Mouse (Mus musculus): ENCODE measurements around the gene Pla2g3.

Gene Pla2g3

DNA sequence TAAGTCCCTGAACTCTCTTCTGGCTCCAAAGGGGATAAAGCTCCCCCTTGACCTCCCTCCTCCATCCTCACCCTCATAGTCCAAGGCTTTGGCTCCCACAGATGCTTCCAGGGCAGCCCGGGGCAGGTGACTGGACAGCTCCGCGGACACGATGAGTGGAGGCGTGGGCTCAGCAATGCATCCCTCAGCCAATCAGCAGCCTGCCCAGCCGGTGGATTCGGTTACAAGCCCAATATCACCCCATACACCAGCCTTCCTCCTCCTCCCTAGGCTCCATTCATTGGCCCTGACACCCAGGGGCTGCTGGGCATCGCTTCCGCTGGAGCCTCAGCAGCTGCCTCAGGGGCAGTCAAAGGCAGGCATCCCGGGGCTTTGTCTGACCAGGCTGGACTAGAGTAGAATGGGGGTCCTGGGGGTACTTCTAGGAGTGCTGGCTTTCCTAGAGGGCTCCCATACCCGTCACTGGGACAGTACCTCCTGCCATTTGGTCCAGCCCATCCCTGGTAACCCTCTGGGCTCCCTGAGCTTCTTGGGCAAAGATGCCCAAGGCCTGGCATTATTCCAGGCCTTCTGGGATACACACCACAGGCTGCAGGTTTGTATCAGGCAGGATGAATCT is at the start of gene Pla2g3:
Pla2g3 (plus strand) TSS at position 333 of the 619 bp plus-strand sequence.
- DNase-seq (ENCODE audit: low read depth in 2 of 2, low spot score in 2 of 2): no peak

DNA sequence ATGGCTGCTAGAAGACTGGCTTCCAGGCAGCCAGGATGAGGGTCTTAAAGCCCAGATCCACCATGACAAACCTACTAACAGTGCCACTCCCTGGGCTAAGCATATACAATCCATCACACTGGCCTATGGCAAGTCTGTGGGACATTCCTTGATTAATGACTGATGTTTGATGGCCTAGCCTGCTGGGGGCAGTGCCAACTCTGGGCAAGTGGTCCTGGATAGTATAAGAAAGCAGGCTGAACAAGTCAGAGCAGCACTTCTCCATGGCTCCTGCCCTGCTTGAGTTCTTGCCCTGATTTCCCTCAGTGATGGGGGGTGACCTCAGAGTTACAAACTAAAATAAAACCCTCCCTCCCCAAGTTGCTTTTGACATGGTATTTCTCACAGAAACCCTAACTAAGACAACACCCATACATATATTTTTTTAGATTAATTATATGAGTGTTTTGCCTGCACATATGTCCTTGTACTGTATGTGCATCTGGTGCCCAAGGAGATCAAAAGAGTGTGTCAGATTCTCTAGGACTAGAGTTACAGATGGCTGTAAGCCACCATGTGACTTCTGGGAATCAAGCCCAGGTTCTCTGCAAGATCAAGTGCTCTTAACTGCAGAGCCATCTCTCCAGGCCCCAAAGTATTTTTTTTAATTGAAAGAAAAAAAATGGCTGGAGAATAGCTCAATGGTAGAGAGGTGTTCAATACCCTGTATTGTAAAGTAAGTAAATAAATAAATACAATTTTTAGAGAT is 46.2 kb upstream of the Pla2g3 start:
- DNase-seq (ENCODE audit: low read depth in 2 of 2, low spot score in 2 of 2): no peak

DNA sequence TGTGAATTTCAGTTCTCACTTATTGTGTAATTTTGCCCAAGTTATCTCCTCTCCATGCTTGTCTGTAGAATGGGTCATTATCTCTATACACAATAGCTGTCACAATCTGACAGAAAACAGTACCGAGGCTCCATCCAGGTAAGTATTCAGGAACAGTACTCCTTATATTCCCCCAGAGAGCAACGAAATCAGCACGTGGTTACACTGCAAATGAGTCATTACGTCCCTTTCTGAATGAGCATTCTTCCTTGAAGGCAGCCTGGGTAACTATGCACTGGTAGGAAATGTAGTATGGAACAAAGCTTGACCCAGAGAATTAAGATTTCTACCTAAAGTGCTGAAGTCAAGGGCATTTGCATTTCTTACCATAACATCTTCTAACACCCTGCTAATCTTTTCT is 45.4 kb upstream of the Pla2g3 start:
- DNase-seq (ENCODE audit: low read depth in 2 of 2, low spot score in 2 of 2): no peak

DNA sequence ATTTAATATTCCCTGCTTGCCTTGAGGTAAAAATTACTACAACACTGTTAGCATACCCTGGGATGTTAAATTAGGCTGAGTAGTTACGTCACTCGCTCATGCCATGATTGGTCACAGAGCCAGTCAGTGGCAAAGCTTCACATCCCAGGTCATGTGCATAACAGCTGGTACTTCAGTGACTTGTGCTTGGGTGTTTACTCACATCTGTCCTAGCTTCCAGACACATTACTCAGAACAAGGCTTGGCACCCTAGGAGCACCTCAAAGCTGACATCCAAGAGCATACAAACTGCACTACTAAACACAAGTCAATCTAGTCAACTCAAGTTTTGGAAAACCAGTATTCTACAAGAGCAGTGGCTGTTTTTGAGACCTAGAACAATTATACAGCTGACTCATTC is 45.0 kb upstream of the Pla2g3 start:
- DNase-seq (ENCODE audit: low read depth in 2 of 2, low spot score in 2 of 2): no peak

DNA sequence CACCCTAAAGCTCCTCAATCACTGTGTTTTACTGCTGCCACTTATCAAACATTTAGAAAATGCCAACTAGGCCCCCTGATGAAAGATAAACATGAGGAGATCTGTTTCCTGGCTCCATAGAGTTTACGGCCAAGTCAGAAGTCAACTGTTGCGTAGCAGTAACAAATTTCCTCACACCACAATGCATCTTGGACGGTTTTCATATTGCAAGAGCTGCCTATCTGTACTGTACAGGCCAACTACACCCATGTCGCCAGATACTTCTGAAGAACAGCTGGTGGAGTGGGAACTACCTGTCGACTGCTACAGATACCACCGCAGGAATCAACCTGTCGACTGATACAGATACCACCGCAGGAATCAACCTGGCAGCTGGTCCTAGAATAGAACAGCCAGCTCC is 43.2 kb upstream of the Pla2g3 start:
- DNase-seq (ENCODE audit: low read depth in 2 of 2, low spot score in 2 of 2): no peak

DNA sequence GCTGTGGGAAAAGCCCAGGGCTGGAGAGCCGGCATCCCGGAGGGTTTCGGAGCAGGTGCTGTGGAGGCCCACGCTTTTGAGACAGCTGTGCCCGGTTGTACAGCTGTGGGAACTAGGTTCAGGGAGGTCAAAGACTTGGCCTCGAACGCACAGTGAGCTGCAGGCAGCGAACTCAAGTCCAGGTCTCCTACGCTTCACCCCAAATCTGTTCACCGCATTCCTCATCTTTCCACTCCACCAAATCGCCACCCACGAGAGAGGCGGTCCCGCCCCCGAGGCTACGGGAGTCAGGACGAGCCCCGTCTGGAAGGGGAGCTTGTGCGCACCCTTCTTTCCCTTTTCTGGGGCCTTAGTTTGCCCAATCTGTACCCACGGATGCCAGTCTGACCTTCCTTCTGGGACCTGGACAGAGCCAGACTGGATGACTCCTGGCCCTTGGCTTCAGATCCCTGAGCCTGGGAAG is 36.4 kb upstream of the Pla2g3 start:
- DNase-seq (ENCODE audit: low read depth in 2 of 2, low spot score in 2 of 2): no peak

DNA sequence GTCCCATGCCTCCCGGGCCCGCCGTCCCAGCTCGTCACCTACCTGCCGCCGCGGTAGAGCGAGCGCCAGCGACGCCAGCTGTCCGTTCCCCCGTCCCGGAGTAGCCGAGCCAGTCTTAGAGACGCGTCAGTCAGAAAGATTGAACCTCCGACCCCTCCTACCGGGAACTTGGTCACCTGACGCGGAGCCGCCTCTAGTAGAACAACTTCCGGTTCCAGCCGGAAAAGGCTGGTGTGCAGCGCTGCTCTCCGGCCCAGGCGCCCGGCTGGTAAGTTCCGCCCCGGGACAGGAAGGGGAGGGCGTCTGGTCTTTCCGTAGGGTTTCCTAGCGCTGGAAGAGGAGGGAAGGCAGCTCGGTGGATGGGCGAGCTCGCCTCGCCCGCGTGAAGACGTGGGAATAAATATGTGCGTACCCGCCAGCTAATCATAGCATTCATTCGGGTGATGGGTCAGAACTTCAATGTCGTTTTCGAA is 35.9 kb upstream of the Pla2g3 start, which contains the start of gene Rnf185:
Rnf185 (minus strand) TSS at position 197 of the 473 bp plus-strand sequence.
- peak; percentile 86 for DNase-seq (ENCODE audit: low read depth in 2 of 2, low spot score in 2 of 2)

DNA sequence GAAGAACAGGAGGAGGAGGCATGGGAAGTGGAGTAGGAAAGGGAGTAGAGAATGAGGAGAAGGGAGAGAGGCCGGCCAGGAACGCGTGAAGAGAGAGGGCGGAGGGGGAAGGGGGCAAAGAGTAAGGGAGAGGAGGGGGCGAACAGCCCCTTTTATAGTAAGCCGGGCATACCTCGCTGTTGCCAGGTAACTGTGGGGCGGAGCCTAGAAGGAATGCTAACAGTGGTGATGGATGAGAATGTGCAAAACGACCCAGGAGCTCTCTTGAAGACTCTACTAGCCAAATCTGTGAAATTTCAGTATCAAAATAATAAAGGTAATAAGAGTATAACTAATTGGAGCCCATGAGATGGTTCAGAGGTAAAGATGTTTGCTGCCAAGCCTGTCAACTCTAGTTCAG is 35.3 kb upstream of the Pla2g3 start:
- no peak for DNase-seq (ENCODE audit: low read depth in 2 of 2, low spot score in 2 of 2)

DNA sequence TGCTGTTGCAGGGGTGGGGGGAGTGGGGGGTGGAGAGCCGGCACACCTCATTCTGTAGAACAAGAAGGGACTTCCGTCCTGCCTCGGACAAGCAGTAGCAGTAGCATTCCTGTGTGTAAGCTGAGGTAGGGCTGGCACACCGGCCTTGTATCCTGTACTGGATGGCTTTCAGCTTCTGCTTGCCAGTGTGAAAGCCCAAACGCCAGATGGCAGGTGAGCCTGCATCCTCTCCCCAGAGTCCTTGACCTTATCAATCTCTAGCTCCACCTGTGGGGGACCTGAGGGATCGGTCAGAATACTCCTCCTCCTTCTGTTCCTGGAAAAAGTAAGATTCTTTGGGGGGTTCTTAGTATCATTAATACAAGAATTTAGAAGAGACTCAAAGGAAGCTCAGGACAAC is 34.6 kb upstream of the Pla2g3 start:
- DNase-seq (ENCODE audit: low read depth in 2 of 2, low spot score in 2 of 2): no peak

DNA sequence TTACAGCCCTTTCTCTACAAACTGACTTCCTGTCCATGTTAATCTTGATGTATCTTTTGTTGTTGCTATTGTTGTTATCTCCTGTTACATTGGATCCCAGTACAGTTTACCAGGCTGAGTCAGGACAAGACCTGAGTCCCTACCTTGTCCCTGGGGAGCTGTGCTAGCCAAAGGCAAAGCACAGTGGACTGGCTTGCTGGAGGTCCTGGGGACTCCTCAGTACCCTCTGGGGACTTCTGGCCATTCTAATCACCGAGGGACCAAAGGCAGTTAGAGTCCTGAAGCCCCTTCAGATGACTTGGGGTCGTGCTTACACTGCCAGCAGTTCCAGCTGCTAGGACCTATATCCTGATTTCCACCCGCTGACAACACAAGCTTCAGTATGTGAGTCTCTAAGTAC is 33.6 kb upstream of the Pla2g3 start:
- DNase-seq (ENCODE audit: low read depth in 2 of 2, low spot score in 2 of 2): no peak

DNA sequence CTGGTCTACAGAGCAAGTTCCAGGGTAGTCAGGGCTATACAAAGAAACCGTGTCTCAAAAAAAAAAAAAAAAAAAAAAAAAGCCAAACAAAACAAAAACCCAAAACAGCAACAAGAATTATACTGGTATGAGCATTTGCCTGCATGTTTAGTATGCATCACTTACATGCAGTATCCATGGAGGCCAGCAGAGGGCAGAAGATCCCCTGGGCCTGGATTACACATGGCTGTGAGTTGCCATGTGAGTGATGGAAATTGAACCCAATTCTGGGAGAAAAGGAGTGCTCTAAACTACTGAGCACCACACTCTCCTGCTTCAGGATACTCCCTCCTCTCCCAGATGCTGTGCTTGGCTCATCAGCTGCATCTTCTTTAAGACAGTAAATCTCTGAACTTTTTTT is 31.7 kb upstream of the Pla2g3 start:
- DNase-seq (ENCODE audit: low read depth in 2 of 2, low spot score in 2 of 2): peak; percentile 48 to 67

DNA sequence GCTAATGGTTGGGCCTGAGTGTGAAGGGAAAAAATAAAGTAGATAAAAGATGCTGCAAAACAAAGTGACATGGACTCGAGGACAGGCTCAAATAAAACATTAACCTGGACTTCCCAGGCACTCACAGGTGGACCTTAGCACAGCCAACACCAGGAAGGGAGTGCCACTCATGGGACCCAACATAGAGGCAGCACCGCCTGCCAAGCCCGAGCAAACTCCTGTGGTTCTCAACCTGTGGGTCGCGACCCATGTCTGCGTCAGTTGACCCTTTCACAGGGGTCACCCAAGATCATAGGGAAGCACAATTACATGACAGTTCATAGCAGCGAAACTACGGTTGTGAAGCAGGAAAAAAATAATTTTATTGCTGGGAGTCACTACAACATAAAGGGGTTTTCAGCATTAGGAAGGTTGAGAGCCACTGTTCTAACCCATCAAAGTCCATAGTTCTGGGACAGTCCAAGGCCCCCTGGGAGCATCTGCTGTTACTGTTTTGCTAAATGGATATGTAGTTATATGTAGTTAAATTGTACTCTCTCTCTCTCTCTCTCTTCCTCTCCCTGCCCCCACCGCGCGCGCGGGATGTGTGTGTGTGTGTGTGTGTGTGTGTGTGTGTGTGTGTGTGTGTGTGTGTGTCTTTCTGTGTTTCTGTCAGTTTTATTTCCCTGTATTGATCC is 29.5 kb upstream of the Pla2g3 start:
- no peak for DNase-seq (ENCODE audit: low read depth in 2 of 2, low spot score in 2 of 2)

DNA sequence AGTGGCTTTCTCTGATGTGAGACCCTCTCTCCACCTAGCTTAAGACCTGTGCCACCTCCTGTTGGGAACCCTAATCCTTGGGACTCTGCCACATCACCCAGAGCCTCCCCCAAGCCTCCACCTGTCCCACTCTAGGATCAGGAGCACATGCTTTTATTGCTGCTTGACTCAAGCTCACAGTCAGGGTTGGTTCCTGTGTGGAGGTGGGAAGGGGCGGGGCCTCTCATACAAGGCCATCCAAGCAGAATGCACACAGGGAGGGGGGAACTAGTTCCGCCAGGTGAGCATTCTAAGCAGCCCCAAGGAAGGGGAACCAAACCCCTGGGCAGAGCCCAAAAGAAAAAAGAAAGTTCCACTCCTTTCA is 29.0 kb upstream of the Pla2g3 start:
- DNase-seq (ENCODE audit: low read depth in 2 of 2, low spot score in 2 of 2): no peak

DNA sequence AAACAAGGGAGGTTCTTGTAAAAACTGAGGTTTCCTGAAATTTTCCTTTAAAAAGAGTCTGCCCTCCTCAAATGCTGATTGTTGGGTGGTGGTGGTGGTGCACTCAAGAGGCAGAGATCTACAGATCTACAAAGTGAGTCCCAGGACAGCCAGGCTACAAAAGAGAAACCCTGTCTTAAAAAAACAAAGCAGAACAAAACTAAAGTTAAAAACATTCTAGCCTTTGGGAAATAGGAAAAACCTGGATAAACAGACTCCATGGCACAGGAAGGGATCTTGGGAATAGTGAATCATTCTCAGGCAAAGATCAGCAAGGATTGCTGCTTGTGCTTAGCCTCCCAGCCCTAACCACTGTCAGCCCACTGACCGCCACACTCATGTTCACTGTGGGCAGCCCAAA is 25.2 kb upstream of the Pla2g3 start:
- DNase-seq (ENCODE audit: low read depth in 2 of 2, low spot score in 2 of 2): no peak

DNA sequence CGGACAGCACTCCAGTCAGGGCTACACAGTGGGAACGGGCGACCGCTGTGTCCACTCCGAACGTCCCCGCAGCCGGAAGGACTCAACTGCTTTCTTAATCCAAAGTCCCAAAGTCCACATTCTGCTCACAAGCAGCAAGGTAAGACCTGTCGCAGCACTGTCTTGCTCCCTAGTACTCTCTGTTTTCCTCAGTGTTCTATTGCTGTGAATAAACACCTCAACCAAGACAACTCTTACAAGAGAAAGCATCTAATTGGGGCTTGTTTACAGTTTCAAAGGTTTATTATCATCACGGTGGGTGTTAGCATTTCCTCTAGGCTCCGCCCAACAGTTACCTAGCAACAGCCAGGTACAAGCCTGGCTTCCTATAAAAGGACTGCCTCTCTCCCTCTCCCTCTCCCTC is 16.6 kb upstream of the Pla2g3 start:
- no peak for DNase-seq (ENCODE audit: low read depth in 2 of 2, low spot score in 2 of 2)

DNA sequence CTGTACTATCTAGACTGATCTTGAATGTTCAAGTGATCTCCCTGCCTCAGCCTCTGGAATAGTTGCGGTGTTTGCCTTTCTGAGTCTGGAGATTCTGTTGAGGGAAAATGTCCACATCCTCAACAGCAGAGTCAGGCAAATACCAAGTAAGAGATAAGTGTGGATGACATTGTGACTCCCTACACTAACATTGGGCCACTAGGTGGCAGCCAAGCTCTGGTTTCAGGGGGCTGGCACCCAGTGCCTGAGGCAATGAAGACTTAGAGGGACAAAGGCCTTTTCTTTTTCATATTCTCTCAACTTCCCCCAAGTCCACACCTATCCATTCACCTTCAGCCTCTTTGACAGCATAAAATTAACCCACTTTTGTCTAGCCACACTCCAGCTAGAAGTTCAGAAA is 15.6 kb upstream of the Pla2g3 start:
- peak; percentile 52 to 68 for DNase-seq (ENCODE audit: low read depth in 2 of 2, low spot score in 2 of 2)

DNA sequence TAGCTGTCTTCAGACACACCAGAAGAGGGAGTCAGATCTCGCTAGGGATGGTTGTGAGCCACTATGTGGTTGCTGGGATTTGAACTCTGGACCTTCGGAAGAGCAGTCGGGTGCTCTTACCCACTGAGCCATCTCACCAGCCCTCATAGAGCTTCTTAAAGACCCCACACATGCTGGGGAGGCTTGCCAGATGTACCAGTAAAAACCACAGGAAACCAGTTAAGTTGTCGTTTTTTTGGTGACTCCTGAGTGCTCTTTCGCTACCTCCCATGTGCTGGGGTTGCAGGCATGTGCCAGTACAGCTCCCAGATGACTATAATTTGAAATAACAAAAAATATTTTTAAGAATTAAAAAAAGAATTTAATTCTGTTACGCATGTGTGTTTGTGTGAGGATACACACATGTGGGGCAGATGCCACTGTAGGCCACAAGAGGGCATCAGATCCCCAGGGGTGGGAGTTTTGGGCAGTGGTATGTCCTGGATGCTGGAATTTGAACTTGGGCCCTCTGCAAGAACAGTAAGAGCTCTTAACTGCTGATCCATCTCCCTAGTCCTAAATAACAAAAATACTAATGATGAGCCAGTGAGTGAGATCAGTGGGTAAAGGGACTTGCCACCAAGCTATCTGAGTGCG is 13.5 kb upstream of the Pla2g3 start:
- DNase-seq (ENCODE audit: low read depth in 2 of 2, low spot score in 2 of 2): no peak

DNA sequence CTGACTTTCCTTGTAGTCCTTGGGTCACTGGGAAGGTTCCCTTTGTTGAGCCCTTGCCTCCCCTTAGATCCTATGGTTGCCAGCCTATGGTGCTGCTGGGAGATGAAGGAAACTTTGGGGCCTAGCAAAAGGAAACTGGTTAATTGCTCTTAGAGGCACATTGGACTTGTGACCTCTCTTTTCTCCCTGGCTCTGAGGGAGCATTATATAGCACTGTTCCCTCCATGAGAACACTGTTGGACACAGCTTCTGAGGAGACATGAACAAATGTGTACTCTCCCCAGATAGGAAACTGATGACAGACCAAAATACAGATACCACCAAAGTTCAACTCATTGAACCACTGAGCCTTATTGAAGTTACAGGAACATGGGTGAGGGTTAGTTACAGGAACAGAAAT is 12.6 kb upstream of the Pla2g3 start:
- no peak for DNase-seq (ENCODE audit: low read depth in 2 of 2, low spot score in 2 of 2)

DNA sequence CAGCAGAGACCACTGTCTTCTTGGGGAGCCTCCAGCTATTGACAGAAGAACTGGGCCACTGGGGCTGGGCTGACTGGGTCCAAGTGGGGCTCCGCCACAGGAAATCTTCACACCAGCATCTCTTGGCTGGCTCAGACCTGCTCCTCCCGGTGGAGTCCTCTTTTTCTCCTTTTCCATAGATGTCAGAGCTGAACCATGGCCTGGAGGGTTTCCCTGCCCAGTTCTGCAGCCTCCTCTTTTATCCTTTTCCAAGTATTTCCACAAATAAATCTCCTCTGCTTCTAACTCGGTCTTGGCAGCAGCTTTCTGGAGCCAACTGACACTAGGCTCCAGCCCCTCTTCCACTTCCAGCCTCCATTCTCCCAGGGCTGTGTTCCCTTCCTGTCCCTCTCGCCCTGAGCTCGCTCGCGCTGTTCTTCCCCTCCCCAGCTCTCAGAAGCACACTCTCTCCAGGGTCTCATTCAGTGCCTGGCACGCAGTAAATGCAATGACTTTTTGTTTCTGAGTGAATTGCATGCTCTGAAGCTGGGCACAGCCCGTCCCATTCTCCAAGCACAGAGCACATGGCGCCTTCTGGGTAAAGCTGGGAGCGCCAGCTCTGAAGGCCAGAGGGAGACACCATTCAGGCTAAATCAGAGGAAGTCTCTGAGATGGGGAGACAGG is 4.0 kb upstream of the Pla2g3 start:
- no peak for DNase-seq (ENCODE audit: low read depth in 2 of 2, low spot score in 2 of 2)

DNA sequence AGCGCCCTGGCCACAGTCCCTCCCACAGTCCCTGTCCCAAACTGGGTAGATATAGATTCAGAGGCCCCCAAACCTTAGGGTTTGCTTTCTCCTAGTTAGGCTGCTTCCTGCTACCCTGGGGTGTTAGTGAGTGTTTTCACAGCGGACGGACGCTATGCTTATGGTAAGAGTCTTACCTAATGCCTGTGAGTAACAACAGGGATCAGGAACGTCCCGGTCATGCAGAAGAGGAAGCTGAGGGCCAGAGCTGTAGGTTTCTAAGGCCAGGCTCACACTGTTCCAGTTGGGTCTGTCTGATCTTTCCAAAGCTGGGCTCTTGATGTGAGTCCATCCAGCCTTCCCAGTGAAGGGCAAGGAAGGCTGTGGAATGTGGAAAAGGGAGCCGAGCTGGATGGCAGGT is 1.7 kb upstream of the Pla2g3 start:
- no peak for DNase-seq (ENCODE audit: low read depth in 2 of 2, low spot score in 2 of 2)

DNA sequence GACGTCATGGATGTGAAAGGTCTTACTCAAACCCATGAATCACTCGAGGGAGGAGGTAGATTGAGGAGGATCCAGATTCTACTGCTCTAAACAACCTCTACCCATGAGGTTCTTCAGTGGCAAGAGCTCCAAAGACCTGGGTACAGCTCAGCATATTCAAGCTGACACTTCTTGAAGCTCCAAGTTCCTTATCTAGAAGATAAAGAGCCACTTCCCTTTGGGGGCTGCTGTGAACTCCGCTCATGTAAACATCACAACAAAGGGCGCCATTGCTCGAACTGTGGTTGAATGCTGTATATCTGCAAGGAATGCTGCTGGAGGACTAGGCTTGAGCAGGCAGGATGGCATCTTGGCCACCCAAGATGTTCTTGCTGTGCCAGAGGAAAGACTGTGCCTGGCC is 952 bp downstream of the Pla2g3 start:
- no peak for DNase-seq (ENCODE audit: low read depth in 2 of 2, low spot score in 2 of 2)
